Mouse (Mus musculus): ENCODE data around the gene Carns1. TPM values are rescaled to one million over a fixed set of nuclear protein-coding genes. Genes with fewer than 3 reads are reported as not detected.
"Not testable (repeated sequence)": the region's sequence is repeated elsewhere in the genome, so short reads cannot be mapped to it uniquely, and the experiment has no call there.

Carns1 gene
- polyA plus RNA-seq, 1 experiment from 2014 or later: 0.90 TPM

DNA sequence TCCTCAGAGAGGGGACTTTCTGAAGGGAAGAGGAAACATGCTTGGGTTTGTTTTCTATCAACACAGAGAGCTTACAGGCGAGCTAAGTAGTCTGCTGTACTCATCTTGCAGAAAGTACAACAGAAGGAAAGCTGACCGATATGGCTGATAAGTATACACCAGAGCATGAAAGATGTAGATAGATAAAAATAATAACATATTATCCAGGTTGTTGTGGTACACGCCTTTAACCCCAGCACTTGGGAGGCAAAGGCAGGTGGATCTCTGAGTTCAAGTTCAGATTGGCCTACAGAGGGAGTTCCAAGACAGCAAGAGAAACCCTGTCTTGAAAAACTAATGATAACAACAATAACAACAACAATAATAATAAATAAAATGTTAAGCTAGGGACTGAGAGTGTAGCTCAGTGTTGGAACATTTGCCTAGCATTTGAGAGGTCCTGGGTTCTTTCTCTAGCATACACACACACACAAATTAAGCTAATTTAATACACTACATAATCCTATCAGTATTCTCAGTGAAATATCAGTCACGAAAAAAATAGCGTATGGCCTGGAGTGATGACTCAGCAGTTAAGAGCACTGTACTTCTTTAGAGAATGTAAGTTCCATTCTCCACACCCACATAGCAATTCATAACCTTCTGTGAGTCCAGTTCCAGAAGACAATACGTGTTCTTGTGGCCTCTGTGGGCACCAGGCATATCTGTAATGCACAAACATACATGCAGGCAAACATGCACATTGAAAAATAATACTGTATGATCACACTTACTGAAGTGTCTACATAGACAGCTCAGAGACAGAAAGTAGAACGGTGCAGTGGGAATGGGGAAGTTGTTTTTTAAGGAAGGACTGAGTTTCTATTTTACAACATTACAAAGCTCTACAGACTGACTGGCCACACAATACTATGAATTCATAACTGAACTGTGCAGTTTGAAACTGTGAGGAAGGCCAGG is 52.6 kb downstream of the Carns1 start:
- ATAC-seq: no peak
- Histone ChIP-seq H3K4me1 (replicated peaks; ENCODE audit: control insufficient read depth, insufficient read depth, low read length) (peaks cover 8% of the 10 kb centered on the region; the same call in 1 of the 2 replicates), H3K4me3 (ENCODE audit: low read depth, low read length) (no peak overlapping the region), H3K4me2 (replicated peaks; ENCODE audit: low read depth) (no peak overlapping the region), H3K27ac (ENCODE audit: low read depth, low read length) (no peak overlapping the region), H3K9ac (ENCODE audit: low read depth, low read length) (no peak overlapping the region), H3K27me3 (replicated peaks; ENCODE audit: control insufficient read depth, insufficient read depth, low read length) (no peaks in the 10 kb centered on the region), H3K36me3 (ENCODE audit: control insufficient read depth, insufficient read depth) (peaks cover 10% of the 10 kb centered on the region; the same call in 1 of the 2 replicates), H3K9me3 (ENCODE audit: control insufficient read depth) (no peaks in the 10 kb centered on the region)
- TF ChIP-seq CTCF (IDR thresholded peaks at IDR 0.05; ENCODE audit: low read depth): 0 out of 2 replicates have a peak, but pooled peaks have one; percentile 17
- 72% methylated on average over 7 of the region's 7 CpGs for WGBS

DNA sequence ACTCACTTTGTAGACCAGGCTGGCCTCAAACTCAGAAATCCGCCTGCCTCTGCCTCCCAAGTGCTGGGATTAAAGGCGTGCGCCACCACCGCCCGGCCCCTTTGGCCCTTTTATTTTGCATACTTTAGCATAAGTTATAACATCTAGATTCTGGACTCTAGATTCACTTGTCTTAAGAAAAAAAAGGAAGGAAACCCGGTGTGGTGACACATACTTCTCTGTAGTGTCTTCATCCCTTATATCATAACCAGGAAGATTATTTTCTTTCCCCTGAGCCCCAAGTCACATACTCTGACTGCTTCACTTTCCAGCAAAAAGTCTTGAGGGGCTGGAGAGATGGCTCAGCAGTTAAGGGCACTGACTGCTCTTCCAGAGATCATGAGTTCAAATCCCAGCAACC is 53.4 kb downstream of the Carns1 start:
- H3K27me3 ChIP-seq (replicated peaks; ENCODE audit: control insufficient read depth, insufficient read depth, low read length); H3K4me3 ChIP-seq (ENCODE audit: low read depth, low read length); H3K27ac ChIP-seq (ENCODE audit: low read depth, low read length); H3K4me1 ChIP-seq (replicated peaks; ENCODE audit: control insufficient read depth, insufficient read depth, low read length); H3K9me3 ChIP-seq (ENCODE audit: control insufficient read depth); H3K9ac ChIP-seq (ENCODE audit: low read depth, low read length); ATAC-seq: not testable (repeated sequence)
- 58% methylated on average over 6 of the region's 6 CpGs for WGBS
- H3K36me3 ChIP-seq (ENCODE audit: control insufficient read depth, insufficient read depth): peaks cover 18% of the 10 kb centered on the region
- peak overlapping the region; percentile 53; the same call in 1 of the 2 replicates for H3K4me2 ChIP-seq (replicated peaks; ENCODE audit: low read depth)

DNA sequence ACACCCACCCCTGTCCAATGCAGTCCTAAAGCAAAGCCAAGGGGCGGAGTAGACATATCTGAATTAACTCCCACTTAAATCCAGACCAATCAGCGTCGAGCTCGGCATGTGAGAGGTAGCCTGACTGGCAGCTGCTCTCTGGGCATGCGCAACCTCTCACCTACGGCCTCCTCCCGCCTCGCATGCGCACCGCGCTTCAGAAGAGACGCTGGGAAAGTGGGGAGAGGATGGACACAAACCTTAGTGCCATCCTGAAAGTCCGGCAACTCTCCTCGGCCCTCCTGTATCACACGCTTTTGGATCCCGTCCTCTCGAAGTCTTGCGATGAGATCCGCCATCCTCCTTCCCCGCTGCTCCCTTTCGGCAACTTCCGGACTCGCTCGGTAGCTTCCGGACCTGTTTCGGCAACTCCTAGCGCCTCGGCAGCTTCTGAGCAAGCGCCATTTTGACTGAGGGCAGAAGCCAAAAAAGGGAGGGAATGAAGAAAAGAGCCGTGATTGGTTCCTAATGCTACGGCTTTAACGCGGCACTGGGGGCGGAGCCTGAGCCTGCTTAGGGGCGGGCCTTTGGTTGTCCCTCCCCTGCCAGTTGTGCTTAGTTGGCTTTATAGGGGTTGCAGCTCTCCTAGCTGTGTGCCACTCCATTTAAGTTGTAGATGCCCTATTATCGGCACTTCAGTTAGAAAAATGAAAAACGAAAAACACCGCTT is 54.0 kb downstream of the Carns1 start:
- Histone ChIP-seq H3K27ac (ENCODE audit: low read depth, low read length) (peak overlapping the region; percentile 43), H3K36me3 (ENCODE audit: control insufficient read depth, insufficient read depth) (peaks cover 21% of the 10 kb centered on the region), H3K4me2 (replicated peaks; ENCODE audit: low read depth) (peak overlapping the region; percentile 53), H3K9me3 (ENCODE audit: control insufficient read depth) (no peaks in the 10 kb centered on the region), H3K9ac (ENCODE audit: low read depth, low read length) (peak overlapping the region; percentile 43; the same call in 1 of the 2 replicates), H3K4me3 (ENCODE audit: low read depth, low read length) (peak overlapping the region; percentile 34), H3K4me1 (replicated peaks; ENCODE audit: control insufficient read depth, insufficient read depth, low read length) (peaks cover 6% of the 10 kb centered on the region; the same call in 1 of the 2 replicates), H3K27me3 (replicated peaks; ENCODE audit: control insufficient read depth, insufficient read depth, low read length) (no peaks in the 10 kb centered on the region)
- no peak for TF ChIP-seq CTCF (IDR thresholded peaks at IDR 0.05; ENCODE audit: low read depth)
- 2% methylated on average over 38 of the region's 38 CpGs for WGBS
- ATAC-seq: peak; percentile 74

DNA sequence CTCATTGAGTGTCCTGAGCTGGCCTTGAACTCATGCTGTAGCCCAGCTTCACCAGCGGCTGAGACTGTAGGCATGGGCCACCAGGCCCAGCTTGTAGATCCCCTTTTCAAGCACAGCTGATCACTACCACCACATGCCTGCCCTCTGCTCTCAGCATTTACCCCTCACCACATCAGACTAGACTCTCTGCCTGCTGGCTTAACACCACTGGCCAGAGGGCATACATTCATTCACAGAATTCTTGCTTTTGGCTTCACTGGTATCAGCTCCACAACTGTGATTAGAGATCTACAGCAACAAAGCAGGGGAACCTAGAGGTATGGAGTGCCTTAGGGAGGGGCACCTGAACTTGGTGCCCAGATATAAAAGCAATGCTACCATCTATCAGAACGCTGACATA is 54.8 kb downstream of the Carns1 start:
- Histone ChIP-seq H3K27ac (ENCODE audit: low read depth, low read length) (no peak overlapping the region), H3K4me1 (replicated peaks; ENCODE audit: control insufficient read depth, insufficient read depth, low read length) (peaks cover 6% of the 10 kb centered on the region; the same call in 1 of the 2 replicates), H3K4me3 (ENCODE audit: low read depth, low read length) (peak overlapping the region; percentile 34; the same call in 1 of the 2 replicates), H3K27me3 (replicated peaks; ENCODE audit: control insufficient read depth, insufficient read depth, low read length) (no peaks in the 10 kb centered on the region), H3K9me3 (ENCODE audit: control insufficient read depth) (no peaks in the 10 kb centered on the region), H3K9ac (ENCODE audit: low read depth, low read length) (no peak overlapping the region), H3K4me2 (replicated peaks; ENCODE audit: low read depth) (peak overlapping the region; percentile 53; the same call in 1 of the 2 replicates), H3K36me3 (ENCODE audit: control insufficient read depth, insufficient read depth) (peaks cover 28% of the 10 kb centered on the region)
- no peak for ATAC-seq
- WGBS: 92% methylated on average over 2 of the region's 2 CpGs
- no peak for TF ChIP-seq CTCF (IDR thresholded peaks at IDR 0.05; ENCODE audit: low read depth)

DNA sequence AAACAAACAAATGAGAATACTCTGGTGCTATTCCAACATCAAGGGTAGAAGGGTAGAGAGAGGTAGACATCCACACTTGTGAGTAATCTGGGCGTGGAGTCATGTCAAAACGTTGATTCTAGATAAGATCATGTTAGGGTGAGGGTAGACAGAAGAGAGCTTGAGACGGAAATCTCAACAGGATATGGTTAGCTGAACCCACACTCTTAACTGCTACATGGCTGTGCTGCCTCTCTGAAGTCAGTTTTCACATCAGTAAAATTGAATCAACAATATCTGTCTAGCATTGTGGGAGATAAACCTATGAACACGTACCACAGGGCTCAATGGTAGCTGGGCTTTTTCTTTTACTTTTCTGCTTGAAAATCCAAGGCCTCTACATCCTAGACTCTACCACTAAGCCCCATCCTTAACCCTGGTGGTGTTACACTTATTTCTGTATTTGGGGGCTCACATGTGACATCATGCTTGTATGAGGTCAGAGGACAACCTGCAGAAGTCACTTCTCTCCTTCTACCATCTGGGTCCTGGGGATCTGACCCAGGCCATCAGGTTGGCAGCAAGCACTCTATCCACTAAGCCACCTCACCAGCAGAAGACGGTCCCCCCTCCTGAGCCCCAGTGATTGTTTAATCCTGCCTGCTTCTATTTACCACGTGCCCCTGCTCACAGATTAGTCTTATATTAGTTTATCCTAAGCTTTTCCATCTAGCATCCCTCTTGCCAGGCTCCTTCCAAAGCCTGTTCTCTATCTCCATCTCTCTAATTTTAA is 55.4 kb downstream of the Carns1 start:
- ATAC-seq: no peak
- Histone ChIP-seq H3K36me3 (ENCODE audit: control insufficient read depth, insufficient read depth) (peaks cover 34% of the 10 kb centered on the region), H3K27me3 (replicated peaks; ENCODE audit: control insufficient read depth, insufficient read depth, low read length) (no peaks in the 10 kb centered on the region), H3K27ac (ENCODE audit: low read depth, low read length) (no peak overlapping the region), H3K9ac (ENCODE audit: low read depth, low read length) (no peak overlapping the region), H3K4me3 (ENCODE audit: low read depth, low read length) (no peak overlapping the region), H3K4me2 (replicated peaks; ENCODE audit: low read depth) (peak overlapping the region; percentile 53; the same call in 1 of the 2 replicates), H3K9me3 (ENCODE audit: control insufficient read depth) (no peaks in the 10 kb centered on the region), H3K4me1 (replicated peaks; ENCODE audit: control insufficient read depth, insufficient read depth, low read length) (peaks cover 3% of the 10 kb centered on the region; the same call in 1 of the 2 replicates)
- WGBS: 74% methylated on average over 6 of the region's 6 CpGs
- TF ChIP-seq CTCF (IDR thresholded peaks at IDR 0.05; ENCODE audit: low read depth): no peak

Data from intestine, postnatal 0 days (tissue).